ENCODE assay signal across 10 mouse cellular contexts in the genomic region with DNA sequence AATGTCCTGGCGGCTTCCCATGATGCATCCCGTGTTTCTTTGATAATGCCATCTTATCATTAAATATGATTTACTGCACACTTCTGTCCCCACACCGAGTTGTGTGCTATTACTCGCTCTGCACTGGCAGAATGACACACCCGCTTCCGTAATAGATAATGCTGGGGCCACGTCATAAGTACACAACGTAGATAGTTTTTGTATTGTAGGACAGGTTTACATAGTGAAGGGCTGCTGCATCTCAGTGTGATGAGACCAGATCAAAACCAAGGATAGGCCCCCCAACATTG. TPM values are rescaled to one million over a fixed set of nuclear protein-coding genes. Genes with fewer than 3 reads are reported as not detected.
DNase-seq lines count a peak whose midpoint lies in the region; ATAC-seq and TF ChIP-seq lines count a peak whose summit lies in the region.
"Had no signal": no experiment of that assay in that cellular context is flagged by ENCODE, and none has a peak within 500 bp of the region (broad histone marks: within the 10 kb centered on the region; RNA-seq: fewer than 3 reads in every experiment).

No protein-coding gene starts in this region.

- TF ChIP-seq CTCF in heart, adult 2 months (IDR thresholded peaks at IDR 0.05), result no peak
- no peak for TF ChIP-seq CTCF in stomach, postnatal 0 days (IDR thresholded peaks at IDR 0.05; ENCODE audit: low read depth)

- TF ChIP-seq POLR2A in heart, adult 2 months (IDR thresholded peaks at IDR 0.05; ENCODE audit: insufficient read depth, low read depth, low read length), result no peak

- intact Hi-C loops in heart, adult 2 months (cut with DNase I), result no loop called here

- H3K9me3 ChIP-seq in neural tube, embryonic 12.5 days, result no peaks in the 10 kb centered on the region
- no peaks in the 10 kb centered on the region for H3K9me3 ChIP-seq in liver, embryonic 13.5 days (replicated peaks)
- H3K9me3 ChIP-seq in stomach, postnatal 0 days (ENCODE audit: control insufficient read depth, low read length), result no peaks in the 10 kb centered on the region

- DNase-seq in heart, adult 11 months, result peak; percentile 90
- DNase-seq in heart, adult 2 months, result no peak
- DNase-seq in neural tube, embryonic 10.5 days (ENCODE audit: extremely low spot score, low spot score), result no peak
- peak; percentile 22 for DNase-seq in liver, embryonic 13.5 days
- peak; percentile 35 for DNase-seq in stomach, postnatal 0 days (ENCODE audit: low spot score)
- DNase-seq in cerebellum, adult 18-20 months, result no peak
- DNase-seq in kidney, postnatal 14 days, result no peak
- DNase-seq: lung, postnatal 4 days had no signal

- peaks cover 17% of the 10 kb centered on the region for H3K4me1 ChIP-seq in heart, adult 2 months (ENCODE audit: control insufficient read depth, insufficient read depth, low read length)
- H3K4me1 ChIP-seq in neural tube, embryonic 12.5 days, result peaks cover 32% of the 10 kb centered on the region
- peaks cover 80% of the 10 kb centered on the region for H3K4me1 ChIP-seq in liver, embryonic 13.5 days (replicated peaks)
- peaks cover 8% of the 10 kb centered on the region; the same call in 1 of the 2 replicates for H3K4me1 ChIP-seq in stomach, postnatal 0 days (replicated peaks; ENCODE audit: control insufficient read depth, insufficient read depth)

- ATAC-seq in neural tube, embryonic 12.5 days (ENCODE audit: low FRiP score, low read depth), result no peak
- ATAC-seq in liver, embryonic 13.5 days (ENCODE audit: low read depth), result peak; percentile 69
- peak; percentile 76 for ATAC-seq in stomach, postnatal 0 days (ENCODE audit: low FRiP score, low TSS enrichment)
- ATAC-seq: CD4-positive, CD25-positive, alpha-beta regulatory T cell, adult 4 months had no signal

- no peak overlapping the region for H3K4me3 ChIP-seq in heart, adult 2 months
- H3K4me3 ChIP-seq in neural tube, embryonic 12.5 days, result no peak overlapping the region
- peak overlapping the region; percentile 34 for H3K4me3 ChIP-seq in liver, embryonic 13.5 days (replicated peaks)
- no peak overlapping the region for H3K4me3 ChIP-seq in stomach, postnatal 0 days (ENCODE audit: low read depth, low read length)

- H3K27ac ChIP-seq in heart, adult 2 months, result no peak overlapping the region
- H3K27ac ChIP-seq in neural tube, embryonic 12.5 days, result 0 out of 2 replicates have a peak overlapping the region, but pooled peaks have one; percentile 11
- H3K27ac ChIP-seq in liver, embryonic 13.5 days, result peak overlapping the region; percentile 85
- H3K27ac ChIP-seq in stomach, postnatal 0 days (replicated peaks), result peak overlapping the region; percentile 83

- H3K36me3 ChIP-seq in heart, adult 2 months (ENCODE audit: control insufficient read depth, insufficient read depth, low read length), result no peaks in the 10 kb centered on the region; the same call in 1 of the 2 replicates
- H3K36me3 ChIP-seq in neural tube, embryonic 12.5 days, result no peaks in the 10 kb centered on the region
- 0 out of 2 replicates have a peak, but pooled peaks cover 2% of the 10 kb centered on the region for H3K36me3 ChIP-seq in liver, embryonic 13.5 days
- no peaks in the 10 kb centered on the region for H3K36me3 ChIP-seq in stomach, postnatal 0 days (ENCODE audit: control insufficient read depth, insufficient read depth, low read length)

- TF ChIP-seq EP300 in heart, adult 2 months (IDR thresholded peaks at IDR 0.05; ENCODE audit: insufficient read depth, low read depth, low read length), result no peak
- no peak for TF ChIP-seq EP300 in stomach, postnatal 0 days (optimal IDR thresholded peaks at IDR 0.05)

- 29% methylated on average over 8 of the region's 8 CpGs for WGBS in heart, adult 2 months
- WGBS in neural tube, embryonic 12.5 days, result 76% methylated on average over 8 of the region's 8 CpGs
- WGBS in liver, embryonic 13.5 days (ENCODE audit: insufficient replicate concordance), result 15% methylated on average over 8 of the region's 8 CpGs
- 55% methylated on average over 8 of the region's 8 CpGs for WGBS in stomach, postnatal 0 days

- 0 out of 2 replicates have a peak overlapping the region, but pooled peaks have one; percentile 5 for H3K4me2 ChIP-seq in neural tube, embryonic 12.5 days (replicated peaks)
- H3K4me2 ChIP-seq in liver, embryonic 13.5 days, result peak overlapping the region; percentile 68
- no peak overlapping the region; the same call in 1 of the 2 replicates for H3K4me2 ChIP-seq in stomach, postnatal 0 days (replicated peaks; ENCODE audit: low read depth)

- H3K9ac ChIP-seq in heart, adult 2 months (ENCODE audit: low read depth, low read length), result no peak overlapping the region
- no peak overlapping the region for H3K9ac ChIP-seq in neural tube, embryonic 12.5 days
- H3K9ac ChIP-seq in liver, embryonic 13.5 days, result peak overlapping the region; percentile 57
- H3K9ac ChIP-seq in stomach, postnatal 0 days (ENCODE audit: low read length), result no peak overlapping the region

- no peaks in the 10 kb centered on the region for H3K27me3 ChIP-seq in heart, adult 2 months (ENCODE audit: control insufficient read depth, insufficient read depth, low read length)
- no peaks in the 10 kb centered on the region for H3K27me3 ChIP-seq in neural tube, embryonic 12.5 days (replicated peaks)
- no peaks in the 10 kb centered on the region for H3K27me3 ChIP-seq in liver, embryonic 13.5 days
- H3K27me3 ChIP-seq in stomach, postnatal 0 days (ENCODE audit: control insufficient read depth, insufficient read depth, low read length), result no peaks in the 10 kb centered on the region

- peaks cover 16% of the 10 kb centered on the region for H3K79me2 ChIP-seq in heart, adult 2 months (replicated peaks; ENCODE audit: control insufficient read depth, insufficient read depth, low read length)

RNA-seq across cellular contexts. Expression of gene Ccdc6, which starts 24.4 kb away (rescaled TPM):
- total RNA-seq in heart, adult 2 months (2021), result 10 to 100 TPM; 26.3 to 28.5 TPM
- polyA plus RNA-seq in heart, adult 2 months (2012; rRNA removed), result 14.3 and 18.4 TPM in 2 replicates
- 16.2 and 16.8 TPM in 2 replicates for polyA plus RNA-seq in neural tube, embryonic 12.5 days (2016; fragmentation: Nextera tagmentation; extraction: Ambion mirVana)
- 8.9 and 9.8 TPM in 2 replicates for polyA plus RNA-seq in liver, embryonic 13.5 days (2015; fragmentation: Nextera tagmentation; extraction: Ambion mirVana)
- 9.4 and 10.0 TPM in 2 replicates for polyA plus RNA-seq in stomach, postnatal 0 days (2015; fragmentation: Nextera tagmentation; extraction: Ambion mirVana)

Comparison
In these comparisons a context has a peak if more than half of its experiments do, and no peak if none do; other contexts are left out.
1. DNase-seq: peak in heart, adult 11 months (single experiment), liver, embryonic 13.5 days (single experiment) and stomach, postnatal 0 days (single experiment); none in heart, adult 2 months (0 of 2), neural tube, embryonic 10.5 days (single experiment), cerebellum, adult 18-20 months (0 of 2) and kidney, postnatal 14 days (single experiment).